Mouse (Mus musculus): ENCODE results near the gene Snx29. TPM values are rescaled to one million over a fixed set of nuclear protein-coding genes. Genes with fewer than 3 reads are reported as not detected.
"Not testable (repeated sequence)": the region's sequence is repeated elsewhere in the genome, so short reads cannot be mapped to it uniquely, and the experiment has no call there.

Snx29 gene
- total RNA-seq, 1 experiment from 2014 or later: 25.7 TPM

DNA sequence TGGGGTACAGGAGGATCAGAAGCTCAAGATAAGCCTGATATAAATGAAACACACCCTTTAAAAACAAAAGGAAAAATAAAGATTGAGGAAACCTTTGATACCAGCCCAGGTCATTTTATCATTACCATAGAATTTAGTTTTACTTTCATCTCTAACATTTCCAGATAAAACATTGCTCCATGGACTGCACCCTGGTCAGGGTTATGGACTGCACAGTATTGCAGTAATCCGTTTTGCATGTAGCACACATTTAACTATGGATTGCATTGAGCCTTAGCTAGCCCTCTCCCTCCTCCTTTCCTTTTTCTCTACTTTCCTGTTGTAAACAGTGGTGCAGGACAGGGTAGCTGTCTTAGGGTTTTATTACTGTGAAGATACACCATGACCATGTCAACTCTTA, 8.3 kb downstream of the Snx29 start:
- no peak for ATAC-seq (replicated peaks in 1 of 2; ENCODE audit: insufficient read depth in 1 of 2, low FRiP score in 2 of 2, low TSS enrichment in 1 of 2, low read depth in 1 of 2, poor library complexity in 2 of 2, severe bottlenecking in 2 of 2)

DNA sequence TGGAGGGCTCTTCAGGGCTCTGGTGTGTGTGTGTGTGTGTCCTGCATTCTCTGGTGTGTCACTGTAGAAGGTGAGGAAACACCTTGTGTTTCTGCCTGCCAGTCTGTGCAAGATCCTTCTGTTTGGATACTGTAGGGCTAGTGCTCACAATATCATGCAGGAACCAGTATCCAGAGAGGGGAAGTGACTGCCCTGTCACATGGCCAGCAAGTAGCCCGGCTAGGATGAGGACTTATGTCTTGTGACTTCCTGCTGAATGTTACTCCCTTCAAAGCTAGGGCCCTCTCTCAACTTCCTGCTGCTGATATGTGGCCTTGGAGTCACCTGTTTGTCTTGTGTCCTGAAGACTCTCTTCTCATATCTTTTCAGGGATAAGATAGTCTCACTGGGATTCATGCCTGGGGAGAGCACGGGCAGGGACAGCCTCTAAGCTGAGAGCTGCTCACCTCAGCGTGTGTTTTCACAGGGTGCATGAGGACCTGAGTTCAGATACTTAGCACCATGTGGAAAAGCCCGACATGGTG, 20.6 kb downstream of the Snx29 start:
- ATAC-seq (replicated peaks in 1 of 2; ENCODE audit: insufficient read depth in 1 of 2, low FRiP score in 2 of 2, low TSS enrichment in 1 of 2, low read depth in 1 of 2, poor library complexity in 2 of 2, severe bottlenecking in 2 of 2): peak; percentile 87 to 89

DNA sequence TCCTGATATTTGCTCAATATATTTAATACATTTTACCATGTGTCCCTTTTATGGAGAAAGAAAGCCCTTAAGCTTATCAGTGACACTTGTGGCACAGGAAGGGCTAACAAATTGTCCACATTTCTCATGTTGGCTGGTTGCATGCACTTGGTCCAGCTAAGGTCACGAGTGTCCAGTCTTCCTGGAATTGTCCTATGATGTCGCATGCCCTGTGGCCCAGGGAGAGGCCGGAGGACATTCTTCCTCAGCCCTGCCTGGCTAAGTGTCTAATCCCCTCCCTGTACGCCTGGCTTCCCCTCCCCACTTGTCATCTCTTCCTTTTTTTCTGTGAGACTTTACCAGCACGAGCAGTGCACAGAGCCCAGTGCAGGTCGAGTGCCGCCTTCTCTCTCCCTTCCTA, 29.2 kb downstream of the Snx29 start:
- no peak for ATAC-seq (replicated peaks in 1 of 2; ENCODE audit: insufficient read depth in 1 of 2, low FRiP score in 2 of 2, low TSS enrichment in 1 of 2, low read depth in 1 of 2, poor library complexity in 2 of 2, severe bottlenecking in 2 of 2)

DNA sequence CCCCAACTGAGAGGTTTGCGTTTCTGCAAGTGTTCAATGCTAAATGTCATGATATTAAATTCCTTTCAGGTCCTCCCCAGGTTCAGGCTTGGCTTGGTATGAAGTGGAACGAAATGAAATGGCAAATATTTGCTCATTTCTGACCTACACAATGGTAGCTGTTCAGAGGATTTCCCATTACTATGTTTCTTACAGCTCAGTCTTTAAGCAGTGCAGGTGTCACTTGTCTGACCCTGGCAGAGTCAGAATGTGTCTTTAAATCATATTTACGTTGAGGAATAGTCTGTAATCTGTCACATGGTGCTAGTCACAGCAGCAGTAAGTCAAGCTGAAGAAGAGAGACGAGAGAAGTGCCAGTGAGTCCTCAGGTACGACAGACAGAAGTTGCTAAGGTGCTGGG, 36.5 kb downstream of the Snx29 start:
- ATAC-seq (replicated peaks in 1 of 2; ENCODE audit: insufficient read depth in 1 of 2, low FRiP score in 2 of 2, low TSS enrichment in 1 of 2, low read depth in 1 of 2, poor library complexity in 2 of 2, severe bottlenecking in 2 of 2): no peak

DNA sequence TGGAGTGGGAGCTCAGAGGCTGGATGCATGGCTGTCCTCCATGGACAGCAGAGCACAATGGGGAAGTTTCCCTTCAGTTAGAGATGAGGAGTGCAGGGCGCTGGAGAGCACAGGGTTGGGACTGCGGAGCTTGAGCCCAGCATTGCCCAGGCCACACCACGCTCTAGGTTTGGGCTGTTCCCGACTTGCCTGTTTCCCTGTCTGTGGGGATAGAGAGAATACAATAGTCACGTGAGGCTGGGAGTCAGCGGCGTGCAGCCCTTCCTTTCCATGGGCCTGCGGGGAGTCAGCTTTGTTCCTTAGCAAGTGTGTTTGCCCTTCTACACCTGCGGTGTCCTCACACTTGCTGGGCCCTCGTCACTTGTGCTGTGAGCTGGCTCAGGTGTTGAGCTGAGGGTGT, 37.2 kb downstream of the Snx29 start:
- ATAC-seq (replicated peaks in 1 of 2; ENCODE audit: insufficient read depth in 1 of 2, low FRiP score in 2 of 2, low TSS enrichment in 1 of 2, low read depth in 1 of 2, poor library complexity in 2 of 2, severe bottlenecking in 2 of 2): no peak

DNA sequence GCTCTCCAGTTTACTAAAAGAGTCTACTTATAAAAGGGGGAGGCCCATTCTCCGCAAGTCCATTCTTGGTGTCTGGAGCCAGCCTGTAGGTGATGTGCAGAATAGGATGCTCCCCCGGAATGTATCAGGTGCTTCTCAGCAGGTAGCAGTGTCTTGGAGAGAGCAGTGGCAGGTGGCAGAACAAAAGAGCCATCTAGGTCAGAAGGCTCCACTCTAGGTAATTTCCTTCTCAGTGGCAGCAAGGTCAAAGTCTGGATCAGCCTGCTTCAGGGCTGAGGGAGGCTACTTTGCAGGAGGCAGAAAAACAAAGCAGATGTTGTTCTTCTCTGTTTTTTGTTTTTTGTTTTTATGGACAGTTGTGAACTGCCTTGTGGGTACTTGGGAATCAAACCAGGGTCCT, 37.9 kb downstream of the Snx29 start:
- not testable (repeated sequence) for ATAC-seq (replicated peaks in 1 of 2; ENCODE audit: insufficient read depth in 1 of 2, low FRiP score in 2 of 2, low TSS enrichment in 1 of 2, low read depth in 1 of 2, poor library complexity in 2 of 2, severe bottlenecking in 2 of 2)

DNA sequence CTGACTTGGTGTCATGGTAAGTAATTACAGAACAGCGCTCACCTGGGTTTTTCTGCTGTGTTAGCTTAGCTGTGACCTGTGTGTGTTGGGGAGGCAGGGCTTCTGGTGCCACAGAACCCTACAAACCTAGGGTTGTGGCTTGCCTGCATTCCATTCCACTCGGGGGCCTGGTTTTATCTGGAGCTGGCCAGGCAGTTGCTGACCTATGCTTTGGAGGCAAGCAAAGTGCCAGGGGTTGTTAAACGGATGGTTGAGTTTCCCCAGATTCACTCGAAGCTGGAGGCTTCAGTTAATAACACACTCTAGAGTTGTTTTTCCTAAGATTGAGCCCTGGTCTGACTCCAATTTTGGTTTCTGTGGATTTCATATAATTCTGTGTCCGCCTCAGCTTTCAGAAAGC, 42.9 kb downstream of the Snx29 start:
- ATAC-seq (replicated peaks in 1 of 2; ENCODE audit: insufficient read depth in 1 of 2, low FRiP score in 2 of 2, low TSS enrichment in 1 of 2, low read depth in 1 of 2, poor library complexity in 2 of 2, severe bottlenecking in 2 of 2): no peak

DNA sequence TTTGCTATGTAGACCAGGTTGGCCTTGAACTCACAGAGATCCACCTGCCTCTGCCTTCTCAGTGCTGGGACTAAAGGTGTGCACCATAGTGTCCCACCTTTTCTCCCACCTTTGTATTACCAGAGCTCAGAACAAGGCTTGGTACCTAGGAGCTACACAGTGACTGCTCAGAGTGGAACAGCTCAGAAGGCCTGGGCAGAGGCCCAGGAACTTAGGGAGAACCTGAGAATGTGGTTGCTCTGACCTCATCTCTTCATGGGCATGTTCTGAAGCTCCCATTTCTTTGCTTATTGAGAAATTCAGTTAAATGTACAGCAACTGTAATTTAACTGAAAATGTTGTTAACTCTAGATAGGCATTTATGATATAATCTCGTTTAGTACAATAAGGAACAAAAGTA, 44.1 kb downstream of the Snx29 start:
- ATAC-seq (replicated peaks in 1 of 2; ENCODE audit: insufficient read depth in 1 of 2, low FRiP score in 2 of 2, low TSS enrichment in 1 of 2, low read depth in 1 of 2, poor library complexity in 2 of 2, severe bottlenecking in 2 of 2): no peak

DNA sequence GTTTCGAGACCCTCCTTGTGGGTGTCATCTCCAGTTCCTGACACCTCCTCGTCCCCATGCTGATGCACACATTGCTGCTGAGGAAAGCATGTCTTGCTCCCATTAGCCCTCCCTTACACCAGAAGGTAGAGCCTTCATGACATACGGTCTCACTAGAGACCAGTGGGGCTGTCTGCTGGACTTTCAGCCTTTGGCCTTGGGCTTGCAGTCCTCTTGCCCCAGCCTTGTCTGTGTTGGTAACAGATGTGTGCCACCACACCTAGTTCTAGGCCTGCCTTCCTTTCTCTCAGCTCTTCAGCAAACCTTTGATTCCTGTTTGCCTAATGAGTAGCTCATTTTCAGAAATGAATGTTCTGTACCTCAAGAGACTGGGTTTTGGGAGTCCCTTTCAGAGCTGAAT, 45.7 kb downstream of the Snx29 start:
- ATAC-seq (replicated peaks in 1 of 2; ENCODE audit: insufficient read depth in 1 of 2, low FRiP score in 2 of 2, low TSS enrichment in 1 of 2, low read depth in 1 of 2, poor library complexity in 2 of 2, severe bottlenecking in 2 of 2): no peak

DNA sequence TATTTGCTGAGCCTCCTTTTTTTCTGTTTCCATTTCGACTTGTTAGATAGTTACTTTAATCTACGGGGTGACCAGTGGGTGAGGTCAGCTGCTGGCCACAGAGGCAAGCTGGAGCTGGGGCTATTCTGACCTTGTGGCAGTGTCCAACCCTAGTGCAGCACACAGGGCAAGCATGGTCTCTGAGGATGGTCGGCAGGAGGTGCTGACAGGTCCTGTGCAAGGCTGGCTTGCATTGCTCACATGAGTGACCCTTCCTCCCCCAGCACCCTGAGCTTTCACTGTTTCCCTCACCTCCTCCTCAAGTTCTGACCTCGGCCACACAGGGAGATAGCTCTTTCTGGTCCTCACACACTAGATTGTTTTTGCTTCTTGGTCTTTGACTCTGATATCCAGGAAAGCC, 46.5 kb downstream of the Snx29 start:
- 0 out of 4 replicates have a peak, but pooled peaks of 1 of the 2 experiments have one; percentile 8 for ATAC-seq (replicated peaks in 1 of 2; ENCODE audit: insufficient read depth in 1 of 2, low FRiP score in 2 of 2, low TSS enrichment in 1 of 2, low read depth in 1 of 2, poor library complexity in 2 of 2, severe bottlenecking in 2 of 2)

DNA sequence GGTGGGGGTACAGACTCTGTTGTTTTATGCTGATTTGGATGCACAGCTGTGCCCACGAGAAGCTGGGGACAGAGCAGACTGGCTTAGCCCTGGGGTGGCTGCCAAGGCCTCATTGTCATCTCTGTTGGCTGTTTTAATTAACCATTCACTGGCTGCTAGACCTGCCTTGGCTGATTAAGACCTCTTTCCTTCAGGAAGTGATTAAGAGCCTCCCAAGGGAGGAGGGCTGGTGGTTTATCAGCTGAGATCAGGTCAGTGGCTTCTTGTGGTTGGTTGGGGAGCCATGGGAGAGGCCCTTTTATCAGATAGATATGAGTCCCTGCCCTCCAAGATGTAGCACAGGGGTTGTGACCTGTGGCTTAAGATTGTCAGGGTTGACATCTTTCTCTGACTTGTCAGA, 46.9 kb downstream of the Snx29 start:
- peak in 1 of 2 experiments; percentile 35; a peak in 1 of 4 replicates for ATAC-seq (replicated peaks in 1 of 2; ENCODE audit: insufficient read depth in 1 of 2, low FRiP score in 2 of 2, low TSS enrichment in 1 of 2, low read depth in 1 of 2, poor library complexity in 2 of 2, severe bottlenecking in 2 of 2)

DNA sequence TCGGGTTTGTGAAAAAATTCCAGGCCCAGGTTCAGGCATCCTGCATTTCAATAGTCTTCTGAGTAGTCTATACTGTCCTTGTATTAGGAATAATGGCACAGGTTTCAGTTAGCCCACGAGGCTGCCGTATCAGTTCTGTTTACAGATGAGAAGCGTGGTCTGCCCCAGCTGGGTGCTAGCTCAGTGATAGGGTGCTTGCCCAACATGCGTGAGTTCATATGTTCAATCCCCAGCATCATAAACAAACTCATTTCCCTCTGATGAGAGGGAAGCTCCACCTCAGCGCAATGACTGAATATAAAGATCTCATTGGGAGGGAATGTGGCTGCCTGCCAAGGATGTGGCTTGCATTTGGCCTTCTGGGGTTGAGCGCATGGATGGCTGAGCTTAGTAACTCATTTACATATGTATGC, 47.4 kb downstream of the Snx29 start:
- peak; percentile 41 to 66; a peak in 2 of 4 replicates for ATAC-seq (replicated peaks in 1 of 2; ENCODE audit: insufficient read depth in 1 of 2, low FRiP score in 2 of 2, low TSS enrichment in 1 of 2, low read depth in 1 of 2, poor library complexity in 2 of 2, severe bottlenecking in 2 of 2)

DNA sequence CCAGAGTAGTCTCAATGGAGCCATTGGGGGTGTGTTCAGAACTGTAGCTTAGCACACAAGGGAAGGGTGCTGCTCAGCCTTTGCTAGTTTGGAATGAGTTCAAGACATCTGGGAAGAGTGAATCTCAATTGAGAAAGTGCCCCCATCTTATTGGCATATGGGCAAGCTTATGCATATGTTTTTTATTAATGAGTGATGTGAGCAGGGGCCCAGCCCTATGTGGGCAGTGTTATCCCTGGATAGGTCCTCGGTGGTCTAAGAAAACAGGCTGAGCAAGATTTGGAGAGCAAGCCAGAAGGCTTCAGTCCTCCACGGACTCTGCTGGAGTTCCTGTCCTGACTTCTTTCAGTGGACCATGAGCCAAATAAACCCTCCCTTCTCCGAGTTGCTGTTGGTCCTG, 56.6 kb downstream of the Snx29 start:
- no peak for ATAC-seq (replicated peaks in 1 of 2; ENCODE audit: insufficient read depth in 1 of 2, low FRiP score in 2 of 2, low TSS enrichment in 1 of 2, low read depth in 1 of 2, poor library complexity in 2 of 2, severe bottlenecking in 2 of 2)

DNA sequence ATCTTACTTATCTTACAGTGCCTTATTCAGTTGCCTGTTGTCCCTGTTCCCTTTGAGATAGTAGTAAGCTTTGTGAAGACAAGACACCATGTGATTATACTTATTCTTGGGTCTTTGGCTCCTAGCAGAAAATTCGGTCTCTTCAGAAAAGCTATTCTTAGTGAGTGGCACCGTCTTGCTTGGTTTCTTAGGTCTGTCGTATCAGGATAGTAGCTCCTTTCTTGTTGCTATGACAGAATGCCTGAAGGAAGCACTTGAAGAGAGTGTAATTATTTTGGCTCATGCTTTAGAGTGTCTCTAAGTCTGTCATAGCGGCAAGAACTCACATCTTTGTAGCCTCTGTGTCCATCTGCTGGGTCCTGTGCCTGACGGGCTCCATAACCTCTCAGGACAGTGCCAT, 57.3 kb downstream of the Snx29 start:
- no peak for ATAC-seq (replicated peaks in 1 of 2; ENCODE audit: insufficient read depth in 1 of 2, low FRiP score in 2 of 2, low TSS enrichment in 1 of 2, low read depth in 1 of 2, poor library complexity in 2 of 2, severe bottlenecking in 2 of 2)

DNA sequence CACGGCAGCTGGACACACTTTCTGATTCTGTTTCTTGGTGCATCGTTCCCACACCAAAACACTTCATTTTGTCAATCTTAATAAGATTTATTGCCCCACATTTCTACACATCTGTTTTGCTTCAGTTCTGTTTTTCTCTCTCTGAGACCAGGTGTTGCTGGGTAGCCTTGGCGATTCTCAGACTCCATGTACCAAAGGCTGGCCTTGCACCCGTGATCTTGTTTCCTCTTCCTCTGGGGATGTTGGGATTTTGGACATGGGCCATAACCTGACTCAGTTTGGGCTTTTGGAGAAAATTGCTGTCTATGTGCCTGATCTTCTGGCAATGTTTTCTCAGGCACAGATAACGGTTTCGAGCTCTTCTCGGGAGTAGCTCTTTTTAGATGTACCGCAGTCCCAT, 58.2 kb downstream of the Snx29 start:
- no peak for ATAC-seq (replicated peaks in 1 of 2; ENCODE audit: insufficient read depth in 1 of 2, low FRiP score in 2 of 2, low TSS enrichment in 1 of 2, low read depth in 1 of 2, poor library complexity in 2 of 2, severe bottlenecking in 2 of 2)

DNA sequence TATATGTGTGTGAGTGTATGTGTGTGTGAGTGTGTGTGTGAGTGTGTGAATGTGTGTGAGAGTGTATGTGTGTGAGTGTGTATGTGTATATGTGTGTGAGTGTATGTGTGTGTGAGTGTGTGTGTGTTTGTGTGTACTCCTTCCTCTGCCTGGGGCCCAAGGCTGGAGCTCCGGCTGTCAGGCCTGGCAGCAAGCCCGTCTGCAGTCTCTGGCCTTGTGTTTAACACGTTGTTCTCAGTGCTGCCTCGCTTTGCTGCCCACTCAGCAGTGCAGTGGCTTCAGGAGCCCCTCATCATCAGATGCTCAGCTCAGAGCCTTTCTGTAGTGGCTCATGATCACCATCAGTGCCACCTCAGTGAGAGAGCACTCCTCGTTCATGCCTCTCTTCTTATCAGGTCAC, 61.7 kb downstream of the Snx29 start:
- no peak for ATAC-seq (replicated peaks in 1 of 2; ENCODE audit: insufficient read depth in 1 of 2, low FRiP score in 2 of 2, low TSS enrichment in 1 of 2, low read depth in 1 of 2, poor library complexity in 2 of 2, severe bottlenecking in 2 of 2)

DNA sequence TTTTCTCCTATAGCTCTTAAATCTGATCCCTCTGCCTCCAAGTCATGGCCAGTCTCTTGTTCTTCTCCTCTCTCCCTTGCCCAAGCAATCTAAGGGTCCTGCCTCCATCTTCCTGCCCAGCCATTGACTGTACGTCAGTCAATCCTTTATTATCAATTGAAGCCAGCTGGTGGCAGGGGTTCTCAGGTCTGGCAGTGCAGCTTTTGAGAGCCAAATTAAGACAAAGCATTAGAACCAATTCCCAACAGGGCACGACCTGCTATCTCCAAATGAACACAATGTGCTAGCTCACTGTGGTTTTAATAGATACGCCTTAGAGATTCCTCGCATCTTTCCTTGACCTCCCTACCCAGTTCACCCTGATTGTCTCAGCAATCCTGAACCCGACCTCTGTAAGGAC, 62.4 kb downstream of the Snx29 start:
- ATAC-seq (replicated peaks in 1 of 2; ENCODE audit: insufficient read depth in 1 of 2, low FRiP score in 2 of 2, low TSS enrichment in 1 of 2, low read depth in 1 of 2, poor library complexity in 2 of 2, severe bottlenecking in 2 of 2): no peak

DNA sequence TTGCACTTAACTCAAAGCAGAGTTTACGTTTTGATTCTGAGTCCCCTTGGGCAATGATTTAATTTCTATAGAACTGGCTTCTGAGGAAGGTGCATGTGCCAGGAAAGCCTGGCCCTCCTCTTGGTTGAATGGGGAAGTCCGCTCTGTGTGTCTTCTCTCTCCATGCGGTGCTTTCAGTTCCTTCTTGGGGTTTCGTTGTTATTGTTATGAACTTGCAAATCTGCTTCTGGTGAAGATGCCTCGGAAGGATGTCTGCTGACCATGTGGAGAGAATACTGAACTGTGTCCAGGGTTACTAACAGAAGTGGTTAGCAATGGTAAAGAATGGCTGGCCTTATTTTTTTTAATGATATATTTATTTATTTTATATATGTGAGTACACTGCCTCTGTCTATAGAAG, 63.1 kb downstream of the Snx29 start:
- ATAC-seq (replicated peaks in 1 of 2; ENCODE audit: insufficient read depth in 1 of 2, low FRiP score in 2 of 2, low TSS enrichment in 1 of 2, low read depth in 1 of 2, poor library complexity in 2 of 2, severe bottlenecking in 2 of 2): peak; percentile 87 to 88

DNA sequence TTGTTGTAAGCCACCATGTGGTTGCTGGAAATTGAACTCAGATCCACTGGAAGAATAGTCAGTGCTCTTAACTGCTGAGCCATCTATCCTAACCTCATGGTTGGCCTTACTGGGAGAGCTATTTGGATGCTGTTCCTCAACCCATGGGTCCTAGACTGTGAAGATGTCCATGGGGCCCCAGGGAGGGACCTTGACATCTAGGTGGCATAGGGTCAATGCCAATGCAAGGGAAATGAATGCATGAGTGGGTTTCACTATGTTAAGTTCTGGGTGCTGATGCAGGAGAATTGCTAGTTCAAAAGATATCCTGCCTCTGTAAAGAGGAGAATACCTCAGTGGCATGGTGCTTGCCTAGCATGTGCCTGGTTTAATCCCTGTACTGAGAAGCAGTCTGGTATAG, 63.5 kb downstream of the Snx29 start:
- ATAC-seq (replicated peaks in 1 of 2; ENCODE audit: insufficient read depth in 1 of 2, low FRiP score in 2 of 2, low TSS enrichment in 1 of 2, low read depth in 1 of 2, poor library complexity in 2 of 2, severe bottlenecking in 2 of 2): no peak

DNA sequence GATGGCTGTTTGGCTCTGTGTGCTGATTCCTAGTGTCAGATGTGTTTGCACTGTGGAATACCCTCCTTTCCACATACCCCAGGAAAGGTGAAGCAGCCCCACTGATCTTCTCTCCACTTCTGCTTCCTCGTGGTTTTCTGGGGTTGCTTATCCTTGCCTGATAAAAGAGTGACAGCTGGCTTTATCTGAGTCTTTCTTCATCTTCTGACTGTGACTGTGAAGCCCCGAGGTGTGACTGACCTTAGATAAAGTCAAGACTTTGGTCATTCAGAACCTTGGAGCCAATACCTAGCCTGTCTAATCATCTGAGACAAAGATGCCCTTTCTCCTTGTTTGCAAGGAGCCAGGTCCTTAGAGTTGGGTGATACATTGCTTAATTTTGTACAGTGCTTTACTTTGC, 65.4 kb downstream of the Snx29 start:
- 0 out of 4 replicates have a peak, but pooled peaks of 1 of the 2 experiments have one; percentile 22 for ATAC-seq (replicated peaks in 1 of 2; ENCODE audit: insufficient read depth in 1 of 2, low FRiP score in 2 of 2, low TSS enrichment in 1 of 2, low read depth in 1 of 2, poor library complexity in 2 of 2, severe bottlenecking in 2 of 2)
